Comparison of ENCODE assay signal across 21 mouse cellular contexts in the genomic region with DNA sequence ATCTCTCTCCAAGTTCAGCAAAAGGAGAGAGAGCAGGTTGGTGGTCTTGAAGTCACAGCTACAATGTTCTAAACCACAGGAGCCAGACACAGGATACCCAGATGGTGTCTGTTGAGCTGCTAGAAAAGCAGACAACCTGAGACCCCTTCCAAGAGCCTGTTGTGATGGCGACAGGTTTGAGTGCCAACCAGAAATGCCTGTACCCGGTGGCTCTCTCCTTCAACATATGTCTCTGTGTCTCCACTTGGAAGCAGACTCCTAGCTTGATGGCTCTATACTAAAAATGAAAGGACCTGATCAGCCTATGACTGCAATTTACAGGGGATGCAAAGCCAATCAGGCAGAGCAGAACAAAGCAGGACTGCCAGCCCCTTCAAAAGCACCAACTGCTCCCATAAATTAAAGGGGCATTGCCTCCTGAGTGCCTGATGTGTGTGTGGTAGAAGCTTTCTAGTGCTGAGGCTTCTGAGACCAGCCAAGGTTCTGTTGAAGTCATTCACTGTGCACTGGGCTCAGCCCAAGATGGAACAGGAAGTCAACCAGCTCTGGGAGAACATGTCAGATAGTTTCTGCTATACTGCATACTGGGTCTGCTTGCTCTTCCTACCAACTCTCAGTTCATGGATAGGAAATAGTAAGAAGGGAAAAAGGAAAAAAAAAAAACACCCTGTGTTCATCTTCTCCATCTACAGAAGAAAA. TPM values are rescaled to one million over a fixed set of nuclear protein-coding genes. Genes with fewer than 3 reads are reported as not detected.
DNase-seq lines count a peak whose midpoint lies in the region; ATAC-seq and TF ChIP-seq lines count a peak whose summit lies in the region.
"Had no signal": no experiment of that assay in that cellular context is flagged by ENCODE, and none has a peak within 500 bp of the region (broad histone marks: within the 10 kb centered on the region; RNA-seq: fewer than 3 reads in every experiment).

No protein-coding gene starts in this region.

- no peak for TF ChIP-seq EP300 in heart, adult 2 months (IDR thresholded peaks at IDR 0.05; ENCODE audit: insufficient read depth, low read depth, low read length)

- TF ChIP-seq CTCF in heart, adult 2 months (IDR thresholded peaks at IDR 0.05): no peak
- TF ChIP-seq CTCF in lung, adult 2 months (IDR thresholded peaks at IDR 0.05; ENCODE audit: insufficient read depth, low read length): no peak

- peak; percentile 84 for ATAC-seq in forebrain, embryonic 14.5 days
- ATAC-seq in forebrain, embryonic 11.5 days (replicated peaks; ENCODE audit: low FRiP score): no peak
- ATAC-seq in lung, embryonic 15.5 days (ENCODE audit: borderline replicate concordance, extremely low read depth, low FRiP score, low TSS enrichment): no peak
- peak; percentile 91 for ATAC-seq in forebrain, embryonic 16.5 days
- no peak for ATAC-seq in erythroblast, adult 5-6 weeks (replicated peaks; ENCODE audit: low FRiP score, poor library complexity, severe bottlenecking)
- ATAC-seq: intestine, postnatal 0 days had no signal

- 57% methylated on average over 2 of the region's 2 CpGs for WGBS in forebrain, embryonic 14.5 days
- 85% methylated on average over 2 of the region's 2 CpGs for WGBS in forebrain, embryonic 11.5 days
- WGBS in heart, adult 2 months: 61% methylated on average over 2 of the region's 2 CpGs
- WGBS in lung, embryonic 15.5 days: 61% methylated on average over 2 of the region's 2 CpGs
- WGBS in lung, adult 2 months: 83% methylated on average over 2 of the region's 2 CpGs
- 40% methylated on average over 2 of the region's 2 CpGs for WGBS in forebrain, embryonic 16.5 days

- no peaks in the 10 kb centered on the region for H3K36me3 ChIP-seq in forebrain, embryonic 14.5 days (ENCODE audit: control insufficient read depth, insufficient read depth, low read length)
- no peaks in the 10 kb centered on the region for H3K36me3 ChIP-seq in forebrain, embryonic 11.5 days (ENCODE audit: control insufficient read depth, insufficient read depth, low read length)
- peaks cover 59% of the 10 kb centered on the region for H3K36me3 ChIP-seq in heart, adult 2 months (ENCODE audit: control insufficient read depth, insufficient read depth, low read length)
- no peaks in the 10 kb centered on the region for H3K36me3 ChIP-seq in lung, embryonic 15.5 days
- no peaks in the 10 kb centered on the region for H3K36me3 ChIP-seq in forebrain, embryonic 16.5 days (ENCODE audit: control insufficient read depth, insufficient read depth)
- H3K36me3 ChIP-seq: heart, embryonic 13.5 days; stomach, embryonic 15.5 days had no signal

- DNase-seq in forebrain, embryonic 14.5 days (ENCODE audit: low spot score): peak; percentile 64
- no peak for DNase-seq in forebrain, embryonic 11.5 days (ENCODE audit: low spot score)
- no peak for DNase-seq in heart, adult 2 months
- DNase-seq in heart, postnatal 10 days: no peak
- DNase-seq in lung, adult 2 months: no peak
- DNase-seq: adrenal gland, postnatal 25 days; cerebellum, adult 18-20 months; kidney, postnatal 25 days; lung, postnatal 4 days; midbrain, embryonic 14.5 days; thymus, postnatal 4 days had no signal

- no peak for TF ChIP-seq POLR2A in heart, adult 2 months (IDR thresholded peaks at IDR 0.05; ENCODE audit: insufficient read depth, low read depth, low read length)
- no peak for TF ChIP-seq POLR2A in lung, adult 2 months (IDR thresholded peaks at IDR 0.05; ENCODE audit: borderline replicate concordance, extremely low read depth, low read depth, low read length)

- H3K4me1 ChIP-seq in forebrain, embryonic 14.5 days (ENCODE audit: control insufficient read depth, insufficient read depth, low read length): no peaks in the 10 kb centered on the region
- no peaks in the 10 kb centered on the region for H3K4me1 ChIP-seq in forebrain, embryonic 11.5 days (replicated peaks; ENCODE audit: control insufficient read depth, insufficient read depth, low read length)
- peaks cover 24% of the 10 kb centered on the region for H3K4me1 ChIP-seq in heart, adult 2 months (ENCODE audit: control insufficient read depth, insufficient read depth, low read length)
- 0 out of 2 replicates have a peak, but pooled peaks cover 3% of the 10 kb centered on the region for H3K4me1 ChIP-seq in lung, embryonic 15.5 days
- peaks cover 17% of the 10 kb centered on the region for H3K4me1 ChIP-seq in lung, adult 2 months (ENCODE audit: control insufficient read depth, insufficient read depth, low read length)
- H3K4me1 ChIP-seq in forebrain, embryonic 16.5 days (replicated peaks; ENCODE audit: control insufficient read depth, insufficient read depth, low read length): peaks cover 2% of the 10 kb centered on the region; the same call in 1 of the 2 replicates
- H3K4me1 ChIP-seq: stomach, embryonic 15.5 days had no signal

- no peak overlapping the region for H3K4me2 ChIP-seq in forebrain, embryonic 14.5 days (ENCODE audit: low read length)
- no peak overlapping the region for H3K4me2 ChIP-seq in forebrain, embryonic 11.5 days (ENCODE audit: low read depth, low read length, severe bottlenecking)
- no peak overlapping the region for H3K4me2 ChIP-seq in lung, embryonic 15.5 days
- no peak overlapping the region for H3K4me2 ChIP-seq in forebrain, embryonic 16.5 days (ENCODE audit: low read length)
- H3K4me2 ChIP-seq: heart, embryonic 13.5 days; hindbrain, embryonic 14.5 days; neural tube, embryonic 13.5 days; stomach, embryonic 15.5 days had no signal

- intact Hi-C loops in heart, adult 2 months (cut with DNase I): loop anchor here (1.0 kb wide), 1 partner anchor 36 kb away; no protein-coding TSS in a partner anchor
- intact Hi-C loops in heart, postnatal 10 days (cut with DNase I): loop anchor here (5.0 kb wide), 1 partner anchor 35 kb away; the partner anchor contains the start of gene Tmtc1

- no peak overlapping the region for H3K9ac ChIP-seq in forebrain, embryonic 14.5 days (ENCODE audit: low read length)
- no peak overlapping the region for H3K9ac ChIP-seq in forebrain, embryonic 11.5 days (ENCODE audit: low read length)
- H3K9ac ChIP-seq in heart, adult 2 months (ENCODE audit: low read depth, low read length): no peak overlapping the region
- no peak overlapping the region for H3K9ac ChIP-seq in lung, embryonic 15.5 days
- H3K9ac ChIP-seq in forebrain, embryonic 16.5 days (replicated peaks; ENCODE audit: low read depth, low read length): no peak overlapping the region
- H3K9ac ChIP-seq: heart, embryonic 13.5 days; hindbrain, embryonic 14.5 days; liver, embryonic 14.5 days; neural tube, embryonic 13.5 days; stomach, embryonic 15.5 days had no signal

- H3K27me3 ChIP-seq in forebrain, embryonic 14.5 days (replicated peaks; ENCODE audit: control insufficient read depth, insufficient read depth, low read length): no peaks in the 10 kb centered on the region
- no peaks in the 10 kb centered on the region for H3K27me3 ChIP-seq in forebrain, embryonic 11.5 days (ENCODE audit: control insufficient read depth, insufficient read depth, low read length)
- H3K27me3 ChIP-seq in heart, adult 2 months (ENCODE audit: control insufficient read depth, insufficient read depth, low read length): no peaks in the 10 kb centered on the region
- no peaks in the 10 kb centered on the region for H3K27me3 ChIP-seq in lung, embryonic 15.5 days
- no peaks in the 10 kb centered on the region for H3K27me3 ChIP-seq in forebrain, embryonic 16.5 days (replicated peaks; ENCODE audit: control insufficient read depth, insufficient read depth, low read length)
- H3K27me3 ChIP-seq: heart, embryonic 13.5 days; neural tube, embryonic 13.5 days; stomach, embryonic 15.5 days had no signal

- no peak overlapping the region for H3K27ac ChIP-seq in forebrain, embryonic 14.5 days (ENCODE audit: low read depth, low read length)
- H3K27ac ChIP-seq in forebrain, embryonic 11.5 days (ENCODE audit: low read depth, low read length): no peak overlapping the region
- H3K27ac ChIP-seq in heart, adult 2 months: peak overlapping the region; percentile 81
- peak overlapping the region; percentile 19; the same call in 1 of the 2 replicates for H3K27ac ChIP-seq in lung, embryonic 15.5 days
- H3K27ac ChIP-seq in forebrain, embryonic 16.5 days (ENCODE audit: low read length): no peak overlapping the region; the same call in 1 of the 2 replicates
- H3K27ac ChIP-seq: heart, embryonic 13.5 days; hindbrain, embryonic 14.5 days; liver, embryonic 14.5 days; neural tube, embryonic 13.5 days; stomach, embryonic 15.5 days had no signal

- H3K4me3 ChIP-seq in forebrain, embryonic 14.5 days (ENCODE audit: low read depth, low read length): no peak overlapping the region
- no peak overlapping the region for H3K4me3 ChIP-seq in forebrain, embryonic 11.5 days (ENCODE audit: low read depth, low read length)
- H3K4me3 ChIP-seq in heart, adult 2 months: no peak overlapping the region
- H3K4me3 ChIP-seq in lung, embryonic 15.5 days: no peak overlapping the region
- no peak overlapping the region for H3K4me3 ChIP-seq in lung, adult 2 months (replicated peaks; ENCODE audit: extremely low read depth, low read depth, low read length)
- no peak overlapping the region for H3K4me3 ChIP-seq in forebrain, embryonic 16.5 days (replicated peaks; ENCODE audit: low read length)
- H3K4me3 ChIP-seq: heart, embryonic 13.5 days; myocyte; neural tube, embryonic 13.5 days; stomach, embryonic 15.5 days had no signal

- H3K9me3 ChIP-seq in forebrain, embryonic 14.5 days (replicated peaks; ENCODE audit: control insufficient read depth, low read length): no peaks in the 10 kb centered on the region
- H3K9me3 ChIP-seq in forebrain, embryonic 11.5 days (ENCODE audit: control insufficient read depth, low read length): no peaks in the 10 kb centered on the region
- H3K9me3 ChIP-seq in lung, embryonic 15.5 days: no peaks in the 10 kb centered on the region
- no peaks in the 10 kb centered on the region for H3K9me3 ChIP-seq in forebrain, embryonic 16.5 days (ENCODE audit: control insufficient read depth, low read length)
- H3K9me3 ChIP-seq: heart, embryonic 13.5 days; neural tube, embryonic 13.5 days; stomach, embryonic 15.5 days had no signal

- H3K79me2 ChIP-seq in heart, adult 2 months (replicated peaks; ENCODE audit: control insufficient read depth, insufficient read depth, low read length): no peaks in the 10 kb centered on the region; the same call in 1 of the 2 replicates

RNA-seq across cellular contexts. Expression of gene Tmtc1, which starts 37.2 kb away (rescaled TPM):
- polyA plus RNA-seq in forebrain, embryonic 14.5 days (2014; fragmentation: Nextera tagmentation; extraction: Ambion mirVana): 1.3 and 2.3 TPM in 2 replicates
- polyA plus RNA-seq in forebrain, embryonic 11.5 days (2014; fragmentation: Nextera tagmentation; extraction: Ambion mirVana): 1.1 and 1.3 TPM in 2 replicates
- total RNA-seq in heart, adult 2 months (2021): 100 to 1,000 TPM in 1 of 2 experiments, 10 to 100 TPM in 1; 89.4 to 131 TPM
- polyA plus RNA-seq in heart, adult 2 months (2012; rRNA removed): 46.3 and 86.1 TPM in 2 replicates
- 10 to 100 TPM; 22.5 to 29.0 TPM for total RNA-seq in heart, postnatal 10 days (2021)
- 2.5 and 2.9 TPM in 2 replicates for polyA plus RNA-seq in lung, embryonic 15.5 days (2015; fragmentation: Nextera tagmentation; extraction: Ambion mirVana)
- polyA plus RNA-seq in lung, adult 2 months (2012; rRNA removed): 41.0 and 46.3 TPM in 2 replicates
- 3.9 and 4.0 TPM in 2 replicates for polyA plus RNA-seq in forebrain, embryonic 16.5 days (2015; fragmentation: Nextera tagmentation; extraction: Ambion mirVana)
- total RNA-seq in erythroblast, adult 5-6 weeks (2015; ENCODE audit: low replicate concordance): not detected in 2 replicates
- 0.09 and 1.1 TPM in 2 replicates for total RNA-seq in erythroblast, adult 5-6 weeks (2017; ENCODE audit: low replicate concordance)

Comparison
In these comparisons a context has a peak if more than half of its experiments do, and no peak if none do; other contexts are left out.
1. ATAC-seq: peak in forebrain, embryonic 14.5 days (single experiment) and forebrain, embryonic 16.5 days (single experiment); none in forebrain, embryonic 11.5 days (single experiment), lung, embryonic 15.5 days (single experiment) and erythroblast, adult 5-6 weeks (single experiment).
2. H3K27ac ChIP-seq: peak in heart, adult 2 months (single experiment) and lung, embryonic 15.5 days (single experiment); none in forebrain, embryonic 14.5 days (single experiment), forebrain, embryonic 11.5 days (single experiment) and forebrain, embryonic 16.5 days (single experiment).